Mouse (Mus musculus): Measurements from ENCODE around the gene Nr2e3. TPM values are rescaled to one million over a fixed set of nuclear protein-coding genes. Genes with fewer than 3 reads are reported as not detected.
A peak's percentile ranks its signal among the peaks of the same experiment; 100 is the strongest.
"Not testable (repeated sequence)": the region's sequence is repeated elsewhere in the genome, so short reads cannot be mapped to it uniquely, and the experiment has no call there.

Gene Nr2e3
- polyA plus RNA-seq, 1 experiment from 2014 or later: not detected

- Histone ChIP-seq H3K4me3 (ENCODE audit: low read depth, low read length) (no peak overlapping the region), H3K27ac (ENCODE audit: low read depth) (no peak overlapping the region), H3K9me3 (ENCODE audit: low read depth, low read length) (no peaks in the 10 kb centered on the region), H3K4me1 (ENCODE audit: insufficient read depth) (no peaks in the 10 kb centered on the region), H3K36me3 (ENCODE audit: insufficient read depth) (no peaks in the 10 kb centered on the region), H3K4me2 (no peak overlapping the region), H3K27me3 (ENCODE audit: insufficient read depth, low read length) (no peaks in the 10 kb centered on the region), H3K9ac (no peak overlapping the region)
- ATAC-seq (ENCODE audit: insufficient read depth): no peak
- no peak for TF ChIP-seq CTCF (IDR thresholded peaks at IDR 0.05; ENCODE audit: low read depth)
- 77% methylated on average over 3 of the region's 3 CpGs for WGBS
- no peak for DNase-seq
These were observed 15.2 kb downstream of the Nr2e3 start for GRCm38 (mm10) chr9:59945241-59945640.

- no peak for TF ChIP-seq CTCF (IDR thresholded peaks at IDR 0.05; ENCODE audit: low read depth)
- Histone ChIP-seq H3K4me2 (no peak overlapping the region), H3K9ac (no peak overlapping the region), H3K4me1 (ENCODE audit: insufficient read depth) (no peaks in the 10 kb centered on the region; the same call in 1 of the 2 replicates), H3K27ac (ENCODE audit: low read depth) (no peak overlapping the region), H3K9me3 (ENCODE audit: low read depth, low read length) (no peaks in the 10 kb centered on the region), H3K27me3 (ENCODE audit: insufficient read depth, low read length) (no peaks in the 10 kb centered on the region), H3K36me3 (ENCODE audit: insufficient read depth) (no peaks in the 10 kb centered on the region), H3K4me3 (ENCODE audit: low read depth, low read length) (no peak overlapping the region)
- 80% methylated on average over 6 of the region's 6 CpGs for WGBS
- no peak for ATAC-seq (ENCODE audit: insufficient read depth)
- DNase-seq: no peak
These were observed 16.6 kb downstream of the Nr2e3 start for GRCm38 (mm10) chr9:59943826-59944225.

DNA sequence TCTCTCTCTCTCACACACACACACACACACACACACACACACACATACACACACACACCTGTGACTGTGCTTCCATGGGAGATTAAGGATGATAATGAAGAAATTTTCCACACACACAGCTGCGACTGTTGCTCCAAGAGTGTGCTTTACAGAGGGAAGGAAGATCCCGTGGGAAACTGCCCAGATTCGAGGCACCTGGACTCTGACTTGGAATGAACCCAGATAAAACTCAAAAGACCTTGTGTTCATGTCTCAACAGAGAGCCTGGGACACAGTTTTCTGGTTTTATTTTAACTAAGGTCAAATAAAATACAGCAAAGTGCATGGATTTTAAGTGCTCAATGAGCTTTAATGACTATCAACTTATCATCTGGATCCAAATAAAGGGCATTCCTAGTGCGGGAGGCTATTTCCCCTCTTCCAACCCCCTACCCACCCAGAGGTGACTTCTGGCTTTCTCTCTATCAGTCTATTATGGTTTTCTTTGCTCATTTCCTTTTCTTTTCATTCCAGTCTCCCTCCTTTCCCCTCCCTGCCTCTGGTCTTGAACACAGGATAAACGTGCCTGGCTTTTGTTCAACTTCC, 17.9 kb downstream of the Nr2e3 start:
- no peaks in the 10 kb centered on the region for H3K36me3 ChIP-seq (ENCODE audit: insufficient read depth)
- ATAC-seq (ENCODE audit: insufficient read depth) (no peak), DNase-seq (peak; percentile 37)
- no peaks in the 10 kb centered on the region for H3K27me3 ChIP-seq (ENCODE audit: insufficient read depth, low read length)
- no peak for TF ChIP-seq CTCF (IDR thresholded peaks at IDR 0.05; ENCODE audit: low read depth)
- H3K4me3 ChIP-seq (ENCODE audit: low read depth, low read length): no peak overlapping the region
- no peak overlapping the region for H3K9ac ChIP-seq
- WGBS: 34% methylated on average over 5 of the region's 5 CpGs
- H3K4me1 ChIP-seq (ENCODE audit: insufficient read depth): no peaks in the 10 kb centered on the region; the same call in 1 of the 2 replicates
- no peak overlapping the region for H3K27ac ChIP-seq (ENCODE audit: low read depth)
- H3K4me2 ChIP-seq: no peak overlapping the region
- no peaks in the 10 kb centered on the region for H3K9me3 ChIP-seq (ENCODE audit: low read depth, low read length)

GRCm38 (mm10) chr9:59941885-59942350, 18.5 kb downstream of the Nr2e3 start:
- WGBS: 14% methylated on average over 9 of the region's 9 CpGs
- peak overlapping the region; percentile 40; the same call in 1 of the 2 replicates for H3K27ac ChIP-seq (ENCODE audit: low read depth)
- no peaks in the 10 kb centered on the region for H3K36me3 ChIP-seq (ENCODE audit: insufficient read depth)
- ATAC-seq (ENCODE audit: insufficient read depth) (no peak), DNase-seq (peak; percentile 17)
- no peaks in the 10 kb centered on the region for H3K27me3 ChIP-seq (ENCODE audit: insufficient read depth, low read length)
- no peaks in the 10 kb centered on the region; the same call in 1 of the 2 replicates for H3K4me1 ChIP-seq (ENCODE audit: insufficient read depth)
- no peaks in the 10 kb centered on the region for H3K9me3 ChIP-seq (ENCODE audit: low read depth, low read length)
- H3K4me3 ChIP-seq (ENCODE audit: low read depth, low read length): no peak overlapping the region
- TF ChIP-seq CTCF (IDR thresholded peaks at IDR 0.05; ENCODE audit: low read depth): no peak
- H3K4me2 ChIP-seq: no peak overlapping the region
- no peak overlapping the region for H3K9ac ChIP-seq

DNA sequence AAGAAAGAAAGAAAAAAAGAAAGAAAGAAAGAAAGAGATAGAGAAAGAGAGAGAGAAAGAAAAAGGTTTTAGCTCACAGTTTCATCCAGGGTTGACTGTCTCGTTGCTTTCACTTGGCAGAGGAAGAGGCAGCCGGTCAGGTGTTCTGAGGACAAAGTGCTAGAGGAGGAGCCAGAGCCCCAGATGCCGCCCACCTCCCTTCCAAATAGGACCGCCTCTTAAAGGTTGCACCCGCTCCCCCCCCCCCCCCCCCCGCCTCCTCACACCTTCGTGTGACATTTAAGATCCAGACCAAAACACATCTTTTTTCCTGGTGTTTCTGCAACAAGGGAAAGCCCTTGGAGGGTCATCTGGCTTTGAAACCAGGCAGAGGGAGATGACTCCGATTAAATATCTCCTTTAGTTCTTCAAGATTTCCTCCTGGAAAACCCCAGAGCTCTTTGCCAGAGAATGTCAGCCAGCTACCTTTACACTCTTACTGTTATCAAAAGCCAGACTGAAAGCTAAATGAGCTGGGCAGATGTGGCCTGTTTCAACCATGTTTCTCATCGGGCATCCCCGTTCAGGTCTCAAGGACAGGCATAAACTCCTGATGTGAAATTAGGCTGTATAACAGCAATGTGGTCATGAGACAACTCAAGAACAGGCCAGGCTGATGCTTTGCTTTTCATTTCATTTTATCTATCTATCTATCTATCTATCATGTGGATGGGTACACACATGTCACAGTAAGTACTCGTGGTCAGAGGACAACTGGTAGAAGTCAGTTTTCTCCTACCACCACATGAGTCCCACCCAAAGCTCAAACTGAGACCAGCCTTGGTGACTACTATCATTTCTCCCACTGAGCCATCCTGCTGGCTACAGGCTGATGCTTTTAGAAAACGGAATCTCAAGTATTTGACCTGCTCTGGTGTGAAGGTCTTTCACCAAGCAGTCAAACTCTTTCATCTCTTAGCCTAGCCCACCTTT, 19.3 kb downstream of the Nr2e3 start:
- no peak for TF ChIP-seq CTCF (IDR thresholded peaks at IDR 0.05; ENCODE audit: low read depth)
- DNase-seq (no peak), ATAC-seq (ENCODE audit: insufficient read depth) (no peak)
- no peak overlapping the region for H3K4me3 ChIP-seq (ENCODE audit: low read depth, low read length)
- no peak overlapping the region for H3K4me2 ChIP-seq
- no peaks in the 10 kb centered on the region for H3K36me3 ChIP-seq (ENCODE audit: insufficient read depth)
- no peak overlapping the region for H3K9ac ChIP-seq
- no peaks in the 10 kb centered on the region; the same call in 1 of the 2 replicates for H3K4me1 ChIP-seq (ENCODE audit: insufficient read depth)
- no peaks in the 10 kb centered on the region for H3K9me3 ChIP-seq (ENCODE audit: low read depth, low read length)
- 44% methylated on average over 12 of the region's 12 CpGs for WGBS
- H3K27me3 ChIP-seq (ENCODE audit: insufficient read depth, low read length): no peaks in the 10 kb centered on the region
- 0 out of 2 replicates have a peak overlapping the region, but pooled peaks have one; percentile 40 for H3K27ac ChIP-seq (ENCODE audit: low read depth)

DNA sequence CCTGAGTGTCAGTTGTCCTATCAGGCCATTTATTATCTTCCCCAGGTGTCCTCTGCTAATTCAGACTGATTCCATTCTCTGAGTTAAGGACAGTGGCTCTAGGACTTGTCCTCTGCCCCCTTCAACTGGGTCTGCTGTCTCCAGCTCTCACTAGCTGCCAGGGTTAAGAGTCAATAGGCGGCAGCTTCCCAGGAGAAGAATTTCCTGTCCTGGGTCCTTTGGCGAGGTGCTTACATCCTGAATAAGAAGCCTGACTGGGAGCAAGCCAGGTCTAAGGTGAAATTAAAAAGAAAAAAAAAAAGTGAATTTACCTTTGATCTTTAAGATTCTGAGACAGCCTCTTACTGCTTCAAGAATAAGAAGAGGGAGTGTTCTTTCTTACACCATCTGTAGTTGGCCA, 20.8 kb downstream of the Nr2e3 start:
- 25% methylated on average over 2 of the region's 2 CpGs for WGBS
- no peak overlapping the region for H3K9ac ChIP-seq
- no peak overlapping the region for H3K27ac ChIP-seq (ENCODE audit: low read depth)
- no peak overlapping the region for H3K4me3 ChIP-seq (ENCODE audit: low read depth, low read length)
- no peaks in the 10 kb centered on the region for H3K27me3 ChIP-seq (ENCODE audit: insufficient read depth, low read length)
- no peaks in the 10 kb centered on the region for H3K36me3 ChIP-seq (ENCODE audit: insufficient read depth)
- DNase-seq: no peak
- peak overlapping the region; percentile 33 for H3K4me2 ChIP-seq
- H3K9me3 ChIP-seq (ENCODE audit: low read depth, low read length): no peaks in the 10 kb centered on the region
- no peak for TF ChIP-seq CTCF (IDR thresholded peaks at IDR 0.05; ENCODE audit: low read depth)
- H3K4me1 ChIP-seq (ENCODE audit: insufficient read depth): no peaks in the 10 kb centered on the region; the same call in 1 of the 2 replicates
- ATAC-seq (ENCODE audit: insufficient read depth): no peak

- Histone ChIP-seq H3K9me3 (ENCODE audit: low read depth, low read length) (no peaks in the 10 kb centered on the region), H3K4me1 (ENCODE audit: insufficient read depth) (no peaks in the 10 kb centered on the region; the same call in 1 of the 2 replicates), H3K4me3 (ENCODE audit: low read depth, low read length) (no peak overlapping the region), H3K27ac (ENCODE audit: low read depth) (no peak overlapping the region), H3K36me3 (ENCODE audit: insufficient read depth) (no peaks in the 10 kb centered on the region), H3K9ac (no peak overlapping the region), H3K27me3 (ENCODE audit: insufficient read depth, low read length) (no peaks in the 10 kb centered on the region), H3K4me2 (no peak overlapping the region)
- no peak for TF ChIP-seq CTCF (IDR thresholded peaks at IDR 0.05; ENCODE audit: low read depth)
- DNase-seq (no peak), ATAC-seq (ENCODE audit: insufficient read depth) (no peak)
- WGBS: 80% methylated on average over 8 of the region's 8 CpGs
These were observed 21.9 kb downstream of the Nr2e3 start for GRCm38 (mm10) chr9:59938529-59938928.

- H3K4me3 ChIP-seq (ENCODE audit: low read depth, low read length); DNase-seq; H3K9ac ChIP-seq; H3K4me2 ChIP-seq; H3K36me3 ChIP-seq (ENCODE audit: insufficient read depth); H3K27ac ChIP-seq (ENCODE audit: low read depth); H3K9me3 ChIP-seq (ENCODE audit: low read depth, low read length); H3K4me1 ChIP-seq (ENCODE audit: insufficient read depth); H3K27me3 ChIP-seq (ENCODE audit: insufficient read depth, low read length); ATAC-seq (ENCODE audit: insufficient read depth): not testable (repeated sequence)
- WGBS: 70% methylated on average over 8 of the region's 8 CpGs
These were observed 24.6 kb downstream of the Nr2e3 start for GRCm38 (mm10) chr9:59935866-59936265.

All from lung, embryonic 14.5 days (tissue).